Mouse (Mus musculus): ENCODE measurements around the gene Kcnip1. TPM values are rescaled to one million over a fixed set of nuclear protein-coding genes. Genes with fewer than 3 reads are reported as not detected.

Kcnip1 gene
- total and polyA plus RNA-seq, 3 experiments, result 0.04 to 0.17 TPM; not detected in 1

- in situ Hi-C loops (cut with MboI; ENCODE audit: low pct_ligation_motif_present, low pct_unique_long_range_greater_than_20kb, low sequenced_read_pairs) (loop anchor here (5.0 kb wide), 1 partner anchor 142 kb away; no protein-coding TSS in a partner anchor), dilution Hi-C loops (cut with MboI; ENCODE audit: extremely low pct_ligation_motif_present, extremely low pct_unique_long_range_greater_than_20kb, low sequenced_read_pairs) (no loop called here)
- H3K27ac ChIP-seq (ENCODE audit: insufficient read depth, low read depth), result no peak overlapping the region
- no peaks in the 10 kb centered on the region for H3K27me3 ChIP-seq (replicated peaks)
- no peak overlapping the region for H3K9ac ChIP-seq (ENCODE audit: insufficient read depth, low read depth)
- no peak for TF ChIP-seq JUN (IDR thresholded peaks at IDR 0.05; ENCODE audit: insufficient read depth, low read depth, low read length)
- no peak for TF ChIP-seq PAX5 (IDR thresholded peaks at IDR 0.05; ENCODE audit: low read length)
- TF ChIP-seq MXI1 (IDR thresholded peaks at IDR 0.05; ENCODE audit: low read depth, low read length), result no peak
- TF ChIP-seq ZC3H11A (IDR thresholded peaks at IDR 0.05; ENCODE audit: low read depth, low read length), result no peak
- no peak for TF ChIP-seq USF1 (IDR thresholded peaks at IDR 0.05; ENCODE audit: low read depth, low read length)
- H3K4me1 ChIP-seq (ENCODE audit: control insufficient read depth in 1 of 2, insufficient read depth in 2 of 2), result 0 out of 4 replicates have a peak, but pooled peaks cover 3 to 4% of the 10 kb centered on the region in 2 experiments
- no peak for DNase-seq (ENCODE audit: extremely low read depth)
- H3K4me2 ChIP-seq (ENCODE audit: insufficient read depth, low read depth, poor library complexity, severe bottlenecking), result no peak overlapping the region
- H3K9me3 ChIP-seq (replicated peaks; ENCODE audit: low read length), result no peaks in the 10 kb centered on the region
- no peaks in the 10 kb centered on the region for H3K36me3 ChIP-seq (replicated peaks in 1 of 2; ENCODE audit: control insufficient read depth in 1 of 2, insufficient read depth in 1 of 2, low read length in 1 of 2)
- H3K4me3 ChIP-seq (replicated peaks in 1 of 3; ENCODE audit: low read depth in 2 of 3, low read length in 2 of 3, poor library complexity in 1 of 3), result no peak overlapping the region
- no peaks in the 10 kb centered on the region for H3K79me2 ChIP-seq (replicated peaks; ENCODE audit: control insufficient read depth, extremely low read depth, insufficient read depth, poor library complexity, severe bottlenecking)
Measured at GRCm38 (mm10) chr11:33944786-33945328, 48.1 kb downstream of the Kcnip1 start.

GRCm38 (mm10) chr11:33944067-33944785 is 48.7 kb downstream of the Kcnip1 start:
- H3K9me3 ChIP-seq (replicated peaks; ENCODE audit: low read length), result no peaks in the 10 kb centered on the region
- 0 out of 4 replicates have a peak, but pooled peaks cover 3 to 4% of the 10 kb centered on the region in 2 experiments for H3K4me1 ChIP-seq (ENCODE audit: control insufficient read depth in 1 of 2, insufficient read depth in 2 of 2)
- no peak overlapping the region for H3K27ac ChIP-seq (ENCODE audit: insufficient read depth, low read depth)
- H3K9ac ChIP-seq (ENCODE audit: insufficient read depth, low read depth), result no peak overlapping the region
- no peaks in the 10 kb centered on the region for H3K27me3 ChIP-seq (replicated peaks)
- H3K79me2 ChIP-seq (replicated peaks; ENCODE audit: control insufficient read depth, extremely low read depth, insufficient read depth, poor library complexity, severe bottlenecking), result no peaks in the 10 kb centered on the region
- TF ChIP-seq ZKSCAN1 (IDR thresholded peaks at IDR 0.05; ENCODE audit: borderline replicate concordance, low read depth, low read length) (no peak), MAZ (IDR thresholded peaks at IDR 0.05; ENCODE audit: low read depth, low read length) (no peak), NRF1 (IDR thresholded peaks at IDR 0.05; ENCODE audit: low read depth, low read length) (no peak), USF2 (conservative IDR thresholded peaks at IDR 0.05; ENCODE audit: low read depth, low read length) (no peak), E2F4 (IDR thresholded peaks at IDR 0.05; ENCODE audit: insufficient replicate concordance, low read depth, low read length) (no peak), CTCF (conservative IDR thresholded peaks at IDR 0.05 in 1 of 2, IDR thresholded peaks at IDR 0.05 in 1 of 2; ENCODE audit: low read depth in 2 of 2, low read length in 2 of 2) (peak; percentile 46 to 69), SIN3A (IDR thresholded peaks at IDR 0.05; ENCODE audit: low read length) (no peak), RAD21 (IDR thresholded peaks at IDR 0.05; ENCODE audit: low read depth, low read length) (peak; percentile 22), ZMIZ1 (IDR thresholded peaks at IDR 0.05; ENCODE audit: low read depth, low read length) (no peak), GABPA (IDR thresholded peaks at IDR 0.05; ENCODE audit: insufficient replicate concordance, low read depth, low read length) (no peak), SMC3 (IDR thresholded peaks at IDR 0.05; ENCODE audit: low read depth, low read length) (peak; percentile 57)
- dilution Hi-C loops (cut with MboI; ENCODE audit: extremely low pct_ligation_motif_present, extremely low pct_unique_long_range_greater_than_20kb, low sequenced_read_pairs) (no loop called here), in situ Hi-C loops (cut with MboI; ENCODE audit: low pct_ligation_motif_present, low pct_unique_long_range_greater_than_20kb, low sequenced_read_pairs) (no loop called here)
- peak; percentile 62 for DNase-seq (ENCODE audit: extremely low read depth)
- no peak overlapping the region for H3K4me3 ChIP-seq (replicated peaks in 1 of 3; ENCODE audit: low read depth in 2 of 3, low read length in 2 of 3, poor library complexity in 1 of 3)
- H3K4me2 ChIP-seq (ENCODE audit: insufficient read depth, low read depth, poor library complexity, severe bottlenecking), result no peak overlapping the region
- H3K36me3 ChIP-seq (replicated peaks in 1 of 2; ENCODE audit: control insufficient read depth in 1 of 2, insufficient read depth in 1 of 2, low read length in 1 of 2), result no peaks in the 10 kb centered on the region
